Mouse (Mus musculus) gastrocnemius, postnatal 36 days (tissue): ENCODE data around the gene Fbxl13. TPM values are rescaled to one million over a fixed set of nuclear protein-coding genes. Genes with fewer than 3 reads are reported as not detected.
"Not testable (repeated sequence)": the region's sequence is repeated elsewhere in the genome, so short reads cannot be mapped to it uniquely, and the experiment has no call there.

Experiments
- DNase-seq, 2 experiments: peaks; one replicate each; pipeline ENCODE4 v3.0.0; 2022
- intact Hi-C: fragments of 180-260 bp; cut with DNase I; formaldehyde crosslinking; loops from one replicate; pipeline ENCODE4 v1.15.1; 2025
- total RNA-seq, 2 experiments: library from RNA; stranded (reverse); gene quantifications; 2 replicates each; pipeline ENCODE4 v1.2.3; 2021

Gene Fbxl13
- total RNA-seq, 2 experiments from 2014 or later: 0.12 TPM; not detected in 1

DNA sequence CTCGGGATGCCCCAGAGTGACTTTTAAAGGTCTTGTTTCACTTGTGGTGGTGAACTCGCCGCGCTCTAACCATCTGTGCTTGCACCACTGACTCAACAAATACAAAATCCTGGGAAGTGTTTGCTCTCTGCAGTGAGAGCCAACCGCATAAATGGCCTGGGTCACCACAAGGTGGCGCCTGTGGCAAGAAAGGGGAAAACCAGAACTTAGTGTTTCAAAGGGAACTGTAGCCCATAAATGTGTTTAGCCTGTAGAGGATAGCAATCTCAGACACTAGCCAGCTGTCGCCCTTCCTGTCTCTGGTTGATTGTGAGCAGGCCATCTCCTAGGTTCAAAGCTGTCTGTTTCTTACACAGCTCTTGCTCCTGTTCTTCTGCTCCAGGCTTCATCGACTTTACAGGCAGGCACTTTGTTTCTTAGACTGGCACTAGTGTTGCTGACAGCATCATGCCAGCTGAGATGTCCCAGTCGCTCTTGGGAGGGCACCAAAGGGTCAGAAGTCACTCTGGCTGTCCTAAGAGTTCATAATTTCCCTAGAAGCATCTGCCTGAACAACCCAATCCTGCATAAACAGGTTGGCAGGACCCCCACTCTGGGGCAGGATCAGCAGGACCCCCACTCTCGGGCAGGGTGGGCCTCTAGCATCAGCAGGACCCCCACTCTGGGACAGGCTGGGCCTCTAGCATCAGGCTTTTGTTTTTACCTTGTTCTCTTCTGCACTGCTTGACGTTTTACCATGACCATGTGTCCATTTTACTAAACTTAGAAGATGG, 13.4 kb upstream of the Fbxl13 start:
- peak; percentile 53 to 61 for DNase-seq
- intact Hi-C loops: loop anchor here (2.0 kb wide), 1 partner anchor 76 kb away; no protein-coding TSS in a partner anchor

DNA sequence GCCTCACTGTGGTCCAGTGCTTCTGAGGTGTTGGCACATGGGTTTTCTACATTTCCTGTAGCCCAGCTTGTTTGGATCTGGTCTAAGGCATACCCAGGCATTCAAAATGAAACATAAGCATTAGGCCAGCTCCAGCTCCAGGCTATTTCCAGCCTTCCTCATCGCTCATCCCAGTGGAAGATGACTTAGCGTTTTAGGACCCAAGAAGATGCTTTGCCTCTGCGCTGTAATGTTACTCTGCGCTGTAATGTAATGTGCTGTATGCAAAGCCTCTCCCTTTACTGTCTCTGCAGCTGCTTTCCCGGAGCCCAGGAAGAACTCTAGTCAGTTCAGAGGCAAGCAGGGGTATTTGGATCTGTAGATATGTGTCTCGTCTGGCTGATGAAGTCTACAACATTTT, 12.6 kb upstream of the Fbxl13 start:
- intact Hi-C loops: loop anchor here (2.0 kb wide), 1 partner anchor 77 kb away; no protein-coding TSS in a partner anchor
- DNase-seq: no peak

DNA sequence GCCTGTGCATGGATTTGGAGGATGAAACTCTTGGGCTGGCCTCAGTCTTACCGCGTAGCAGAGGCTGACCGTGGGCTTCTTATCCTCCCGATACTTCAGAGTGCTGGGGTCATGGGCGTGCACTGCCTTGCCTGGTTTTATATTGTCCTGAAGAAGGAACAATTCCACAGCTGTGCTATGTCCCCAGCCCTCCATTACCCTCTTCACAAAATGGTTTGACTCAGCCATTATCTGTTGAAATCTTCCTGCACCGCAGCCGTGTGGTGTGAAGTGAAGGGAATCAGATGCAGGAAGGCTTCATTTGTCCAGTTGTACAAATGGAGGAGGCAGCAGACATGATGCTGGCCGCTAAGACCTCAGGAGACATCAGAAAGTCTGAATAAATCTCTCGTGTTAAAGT, 11.5 kb upstream of the Fbxl13 start:
- intact Hi-C loops: no loop called here

DNA sequence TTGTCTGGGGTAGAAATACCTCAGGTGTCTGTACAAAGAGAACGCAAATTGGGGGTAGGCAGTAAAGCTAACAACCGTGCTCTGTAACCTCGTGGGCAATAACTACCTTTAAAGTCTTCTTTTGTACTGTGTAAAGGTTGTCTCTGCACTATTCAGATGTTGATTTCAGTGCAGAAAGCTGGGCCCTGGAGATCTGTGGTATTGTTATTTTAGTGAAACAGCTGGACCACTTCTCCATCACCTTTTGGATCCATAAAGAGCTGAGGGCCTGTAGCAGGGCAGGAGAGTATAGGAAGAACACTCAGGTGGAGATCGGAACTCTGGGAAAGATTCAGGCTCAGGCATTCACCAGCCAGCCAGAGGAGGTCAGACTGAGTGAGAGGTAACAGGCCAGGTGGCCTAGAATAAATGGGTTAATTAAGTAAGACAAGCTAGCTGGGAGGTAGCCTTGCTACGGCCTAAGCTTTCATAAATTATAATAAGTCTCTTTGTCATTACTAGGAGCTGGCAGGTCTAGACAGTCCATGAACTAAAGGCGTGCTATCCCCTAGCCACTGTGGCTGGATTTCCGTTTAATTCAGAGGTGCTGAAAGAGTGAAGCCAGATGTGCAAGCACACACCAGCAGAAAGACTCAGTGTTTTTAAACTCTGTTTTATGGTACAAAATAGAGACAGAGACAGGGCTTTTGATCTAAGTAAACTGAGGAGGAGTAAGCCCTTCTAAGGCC, 6.6 kb upstream of the Fbxl13 start:
- intact Hi-C loops: loop anchor here (5.0 kb wide), 1 partner anchor 45 kb away; no protein-coding TSS in a partner anchor
- DNase-seq: no peak

More for the DNA sequence above, 11.5 kb upstream of the Fbxl13 start:
- DNase-seq: no peak

DNA sequence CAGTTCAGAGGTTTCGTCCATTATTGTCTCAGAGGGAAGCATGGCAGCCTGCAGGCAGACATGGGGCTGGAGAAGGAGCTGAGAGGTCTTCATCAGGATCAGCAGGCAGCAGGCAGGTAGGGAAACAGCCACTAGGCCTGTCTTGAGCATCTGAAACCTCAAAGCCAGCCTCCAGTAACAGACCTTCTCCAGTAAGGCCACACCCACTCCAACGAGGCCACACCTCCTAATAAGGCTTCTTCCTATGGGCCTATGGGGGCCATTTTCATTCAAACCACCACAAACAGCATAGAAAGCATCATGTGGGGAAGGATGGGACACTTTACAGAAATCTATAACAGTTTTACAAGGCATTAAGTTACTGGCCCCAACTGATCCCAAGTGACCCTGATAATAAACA, 5.3 kb upstream of the Fbxl13 start:
- no peak for DNase-seq
- intact Hi-C loops: loop anchor here (5.0 kb wide), 1 partner anchor 47 kb away; no protein-coding TSS in a partner anchor

DNA sequence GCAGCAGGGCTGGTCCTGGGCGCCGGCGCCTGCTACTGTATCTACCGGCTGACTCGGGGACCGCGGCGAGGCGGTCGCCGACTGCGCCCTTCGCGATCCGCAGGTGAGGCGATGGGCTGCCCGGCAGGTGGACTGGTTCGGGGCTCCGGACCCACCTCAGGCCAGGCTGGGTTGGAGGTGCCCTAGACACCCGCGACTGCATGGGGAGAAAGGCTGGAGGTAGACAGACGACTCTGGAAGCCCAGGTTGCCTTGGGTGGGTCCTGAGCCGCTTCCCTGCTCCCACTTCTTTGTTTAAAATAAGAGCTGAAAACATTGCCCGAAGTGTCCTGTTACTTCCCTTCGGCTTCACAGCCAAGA, 678 bp upstream of the Fbxl13 start:
- DNase-seq: no peak
- intact Hi-C loops: no loop called here

DNA sequence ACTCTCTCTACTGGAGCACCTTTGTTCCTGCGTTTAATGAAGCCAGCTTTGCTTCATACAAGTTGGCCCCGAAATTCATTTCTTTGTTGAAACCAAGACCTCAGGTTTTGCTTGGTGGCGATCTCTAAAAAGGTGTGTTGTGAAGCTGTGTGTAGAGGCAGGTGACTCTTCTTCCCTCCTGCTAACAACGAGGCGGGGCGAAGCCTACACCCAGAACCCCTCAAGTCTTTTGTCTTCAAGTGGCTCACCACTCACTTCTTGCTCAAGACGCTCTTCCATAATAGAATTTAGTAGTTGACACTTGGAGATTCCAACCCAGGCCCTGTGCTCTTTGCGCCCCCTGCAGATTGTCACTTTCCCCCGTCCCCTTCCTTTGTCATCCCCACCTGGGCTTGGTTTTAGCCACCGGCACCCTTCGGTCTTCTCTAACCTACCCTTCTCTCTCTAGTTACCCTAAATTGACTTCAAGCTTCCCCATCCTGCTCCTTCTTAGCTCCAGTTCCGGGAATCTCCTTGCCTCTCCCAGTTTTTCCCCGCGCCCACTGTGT, 469 bp downstream of the Fbxl13 start:
- intact Hi-C loops: loop anchor here (5.0 kb wide), 1 partner anchor 383 kb away; no protein-coding TSS in a partner anchor
- no peak for DNase-seq

DNA sequence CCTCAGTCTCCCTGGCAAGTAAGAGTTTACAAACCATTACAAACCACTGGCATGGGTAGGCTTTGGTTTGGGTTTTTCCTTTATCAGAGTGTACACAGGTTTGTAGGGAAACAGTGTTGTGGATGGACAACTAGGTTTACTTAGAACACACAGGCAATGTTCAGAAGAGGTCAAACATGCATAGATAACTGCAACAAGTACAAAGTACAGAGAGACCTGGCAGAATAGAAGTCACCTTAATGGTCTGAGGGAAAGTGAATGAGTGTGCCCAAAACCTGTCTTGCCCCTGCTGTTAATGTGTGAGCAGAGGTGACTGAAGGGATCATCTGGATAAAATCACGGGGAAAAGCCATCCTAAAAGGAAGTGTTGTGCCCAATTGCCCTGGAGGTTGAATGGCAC, 1.8 kb downstream of the Fbxl13 start:
- intact Hi-C loops: loop anchor here (5.0 kb wide), 1 partner anchor 381 kb away; no protein-coding TSS in a partner anchor

DNA sequence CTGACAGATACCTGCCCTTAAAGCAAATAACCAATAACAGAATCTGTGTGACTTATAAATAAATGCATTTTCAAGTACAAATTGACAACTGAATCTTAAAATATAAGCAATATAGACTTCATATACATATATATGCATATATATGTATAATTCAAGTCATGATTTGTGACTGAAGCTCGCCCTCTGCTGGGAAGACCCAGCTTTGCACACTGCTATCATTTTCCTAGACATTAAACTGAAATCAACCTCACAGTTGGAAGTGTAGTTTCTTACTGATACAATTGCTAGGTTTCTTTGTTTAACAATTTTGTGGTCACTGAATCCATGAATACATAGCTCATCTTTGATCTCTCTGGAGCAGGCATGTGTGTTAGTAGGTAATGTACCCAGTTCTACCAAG, 4.5 kb downstream of the Fbxl13 start:
- DNase-seq: no peak
- intact Hi-C loops: loop anchor here (5.0 kb wide), 1 partner anchor 379 kb away; no protein-coding TSS in a partner anchor

More for the DNA sequence above, 1.8 kb downstream of the Fbxl13 start:
- no peak for DNase-seq

DNA sequence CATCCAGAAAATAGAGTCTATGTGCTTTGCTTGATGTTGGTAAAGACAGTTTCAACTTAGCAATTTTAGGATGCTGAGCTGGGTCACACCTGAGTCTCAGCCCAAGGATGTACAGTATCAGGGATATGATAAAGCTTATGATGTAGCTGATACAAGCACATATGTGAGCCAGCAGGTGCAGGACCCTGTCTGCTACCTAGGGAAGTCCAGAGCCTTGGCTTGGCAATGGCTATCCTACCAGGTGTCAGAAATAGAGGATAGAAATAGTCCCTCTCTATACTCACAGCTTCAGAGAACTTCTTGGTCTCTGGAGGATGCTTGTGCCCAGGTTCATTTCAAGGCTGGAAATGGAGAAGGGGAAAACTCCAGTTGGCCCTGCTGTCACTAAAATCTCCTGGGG, 19.5 kb downstream of the Fbxl13 start:
- intact Hi-C loops: no loop called here
- DNase-seq: no peak

DNA sequence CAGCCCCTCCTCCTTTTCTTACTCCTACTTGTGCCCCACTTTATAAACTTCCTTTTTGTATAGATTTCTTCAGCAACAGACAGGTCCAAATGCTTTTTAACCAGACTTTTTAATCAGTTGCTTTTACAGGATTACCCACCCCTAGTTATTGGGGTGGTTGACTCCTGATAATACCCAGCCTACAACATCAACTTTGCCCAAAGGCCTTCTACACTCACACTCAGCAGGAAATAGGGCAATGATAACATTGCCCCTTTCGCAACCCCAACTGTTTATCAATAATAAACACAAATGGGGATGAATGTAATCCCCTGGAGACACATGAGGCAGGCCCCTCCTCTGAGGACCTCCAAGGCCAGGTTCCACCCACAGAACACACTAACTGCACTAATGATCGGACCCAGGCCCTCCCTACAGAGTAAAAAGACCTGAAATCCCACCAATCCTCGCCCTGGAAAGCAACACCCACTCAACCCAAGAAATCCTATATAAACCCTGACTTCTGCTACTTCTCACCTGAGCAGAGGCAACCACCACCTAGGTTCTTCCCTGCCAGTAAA, 28.9 kb downstream of the Fbxl13 start:
- intact Hi-C loops: no loop called here
- no peak for DNase-seq

DNA sequence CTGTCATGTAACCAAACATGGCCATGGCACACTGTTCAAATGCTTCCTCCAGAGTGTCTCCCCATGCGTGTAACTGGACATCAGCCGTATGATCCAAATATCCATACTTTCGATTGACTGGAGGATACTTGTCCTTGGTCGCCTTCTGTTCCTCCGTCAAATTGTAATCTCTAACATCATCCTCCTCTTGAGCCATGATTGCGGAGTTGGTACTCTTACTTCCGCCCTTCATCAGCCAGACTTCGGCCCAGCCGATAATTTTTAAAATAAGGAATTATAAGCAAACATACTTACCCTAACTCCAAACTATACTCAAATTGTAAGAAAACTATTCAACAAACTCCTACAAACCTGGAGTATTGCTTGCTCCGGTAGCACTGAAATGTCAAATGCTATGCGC, 31.1 kb downstream of the Fbxl13 start:
- DNase-seq, intact Hi-C loops: not testable (repeated sequence)

DNA sequence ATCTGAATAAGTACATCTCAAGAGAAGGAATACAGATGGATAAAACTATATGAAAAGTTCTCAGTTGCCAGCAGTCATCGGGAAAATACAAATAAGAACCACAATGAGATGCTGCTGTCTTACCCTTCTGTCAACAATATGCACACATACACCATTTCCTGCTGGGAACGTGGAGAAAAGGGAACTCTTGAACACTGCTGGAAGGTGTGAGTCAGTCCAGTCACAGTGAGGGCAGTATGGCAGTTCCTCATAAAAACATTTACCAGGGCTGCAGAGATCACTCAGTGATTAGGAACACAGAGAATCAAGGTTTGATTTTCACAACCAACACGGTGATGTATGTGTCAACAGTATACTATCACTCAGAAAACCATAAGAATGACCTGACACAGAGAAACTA, 34.4 kb downstream of the Fbxl13 start:
- DNase-seq: no peak
- intact Hi-C loops: no loop called here

DNA sequence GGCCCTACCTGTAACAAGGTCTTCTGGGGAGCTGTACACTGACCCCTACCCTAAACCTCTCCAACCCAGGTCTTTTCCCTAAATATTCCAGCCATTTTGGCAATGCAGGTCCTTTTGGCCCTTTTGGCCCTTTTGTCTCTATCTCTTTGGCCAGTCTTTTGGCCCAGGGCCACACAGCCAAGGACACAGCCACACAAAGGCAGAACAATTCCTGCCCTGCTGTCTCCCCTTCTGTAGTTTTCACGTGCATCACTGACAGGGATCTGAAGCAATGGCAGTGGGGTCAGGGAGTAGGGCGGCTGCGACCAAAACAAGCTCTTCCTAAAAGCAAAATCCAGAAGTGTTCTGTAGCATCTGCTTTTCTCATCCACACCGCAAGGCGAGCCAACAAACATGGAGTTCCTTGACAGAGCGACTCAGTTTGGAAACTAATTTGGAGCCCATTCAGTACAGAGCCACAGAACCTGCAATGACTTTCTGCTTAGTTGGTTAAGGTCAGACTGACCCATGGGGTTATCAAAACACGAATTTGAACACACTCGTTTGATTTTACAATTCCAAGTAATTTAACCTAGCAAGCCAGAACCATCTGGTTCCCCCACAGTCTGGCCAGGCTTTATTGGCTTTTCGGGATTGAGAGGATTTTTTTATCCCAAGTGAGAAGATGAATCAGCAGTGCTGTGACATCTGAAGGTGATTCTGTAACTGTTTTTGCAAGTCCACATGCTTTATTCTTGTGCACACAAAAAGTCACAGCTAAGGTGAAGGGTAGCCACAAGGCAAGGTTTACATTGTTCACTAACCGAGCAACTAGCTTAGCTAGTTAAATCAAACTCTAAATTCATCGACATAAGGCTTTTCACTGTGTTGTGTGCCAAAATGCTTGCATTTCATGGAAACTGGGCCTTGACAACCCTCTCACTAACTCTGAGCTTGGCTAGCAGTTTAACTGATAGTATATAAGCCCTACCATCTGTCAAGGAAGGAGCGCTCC, 36.8 kb downstream of the Fbxl13 start:
- peak; percentile 17 to 40 for DNase-seq
- intact Hi-C loops: no loop called here

DNA sequence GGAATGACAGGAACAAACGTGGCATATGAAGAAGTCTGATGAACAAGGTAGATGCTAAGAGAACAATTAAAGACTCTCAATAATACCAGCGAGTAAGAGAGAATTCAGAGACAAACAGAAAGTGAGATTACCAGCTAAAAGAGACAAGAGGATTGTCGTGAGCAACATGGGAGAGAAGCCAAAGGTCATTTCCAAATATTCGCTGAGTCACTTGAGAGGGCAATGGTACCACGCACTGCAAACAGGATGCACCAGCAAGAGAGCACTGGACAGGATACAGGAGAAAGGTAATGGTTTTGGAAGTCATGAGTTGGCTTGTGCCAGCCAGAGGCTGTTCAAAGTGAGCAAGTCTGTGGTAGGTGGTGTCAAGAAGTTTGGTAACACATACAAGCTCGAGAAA, 39.5 kb downstream of the Fbxl13 start:
- DNase-seq: no peak
- intact Hi-C loops: no loop called here

DNA sequence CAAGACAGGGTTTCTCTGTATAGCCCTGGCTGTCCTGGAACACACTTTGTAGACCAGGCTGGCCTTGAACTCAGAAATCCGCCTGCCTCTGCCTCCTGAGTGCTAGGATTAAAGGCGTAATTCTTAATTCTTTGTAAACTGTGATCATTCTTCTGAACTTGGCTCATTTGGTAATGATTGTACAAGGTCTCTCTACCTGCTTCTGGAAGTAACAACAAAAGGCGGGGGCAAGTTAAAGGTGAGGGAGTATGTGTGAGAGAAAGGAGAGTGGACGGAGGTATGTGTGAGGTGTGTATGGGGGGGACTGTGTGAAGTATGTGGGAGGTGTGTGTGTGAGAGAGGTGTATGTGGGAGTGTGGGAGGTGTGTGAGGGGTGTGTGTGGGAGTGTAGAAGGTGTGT, 45.5 kb downstream of the Fbxl13 start:
- intact Hi-C loops: no loop called here
- no peak for DNase-seq

DNA sequence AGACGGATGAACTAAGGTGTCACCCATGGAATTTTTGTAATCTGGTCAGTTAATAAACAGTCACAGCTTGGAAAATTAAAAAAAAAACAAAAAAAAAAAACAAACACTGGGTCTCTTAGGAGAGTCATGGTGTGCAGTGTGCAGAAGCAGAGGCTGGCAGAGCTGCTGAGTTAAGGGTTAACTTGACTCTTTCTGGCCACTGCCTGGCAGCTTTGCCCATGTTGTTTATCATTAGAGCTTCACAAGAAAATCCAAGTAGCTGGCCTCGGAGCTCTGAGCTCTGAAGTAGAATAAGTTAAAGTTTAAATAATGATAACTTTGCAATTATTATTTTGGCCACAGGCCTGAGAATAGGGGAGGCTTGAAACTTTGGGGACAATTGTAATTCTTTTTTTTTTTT, 45.9 kb downstream of the Fbxl13 start:
- DNase-seq, intact Hi-C loops: not testable (repeated sequence)

DNA sequence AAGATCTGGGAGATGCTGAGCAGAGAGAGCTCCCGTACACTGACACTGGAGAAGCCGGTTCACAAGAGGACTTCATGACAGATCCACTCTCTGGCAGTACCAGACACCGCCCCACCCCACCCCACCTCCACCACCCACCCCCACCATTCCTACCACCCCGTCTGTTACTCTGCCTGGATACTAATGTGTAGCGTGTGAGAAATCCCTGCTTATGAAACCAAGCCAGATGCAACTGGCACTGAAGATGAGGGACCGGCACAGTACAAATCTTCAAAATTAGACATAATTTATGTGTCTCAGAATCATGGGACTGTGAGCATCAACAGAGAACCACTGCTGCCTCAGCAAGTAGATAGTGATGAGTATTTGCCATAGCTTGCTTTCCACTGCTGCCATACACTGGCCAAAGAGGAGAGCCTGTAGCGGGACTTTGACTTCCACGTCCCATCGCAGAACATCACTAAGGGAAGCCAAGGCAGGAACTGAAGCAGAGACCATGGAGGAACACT, 52.2 kb downstream of the Fbxl13 start:
- no peak for DNase-seq
- intact Hi-C loops: no loop called here

DNA sequence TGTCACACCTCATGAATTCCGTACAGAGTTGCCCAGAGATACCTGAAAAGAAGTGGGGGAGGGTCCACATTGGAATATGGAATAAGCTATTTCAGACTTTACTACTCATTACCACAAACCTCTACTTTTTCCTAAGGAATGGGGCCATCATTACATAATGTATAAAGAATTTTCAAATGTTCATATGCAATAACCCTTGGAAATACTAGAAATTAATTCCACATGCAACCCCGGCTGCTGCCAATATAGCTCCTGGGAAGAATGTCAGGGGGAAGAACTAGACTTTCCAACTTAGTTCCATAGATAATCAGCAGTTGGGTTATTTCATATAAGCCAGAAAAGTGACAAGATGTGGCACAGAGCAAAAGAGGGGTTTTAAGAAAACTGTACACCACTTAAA, 53.3 kb downstream of the Fbxl13 start:
- DNase-seq: no peak
- intact Hi-C loops: no loop called here

DNA sequence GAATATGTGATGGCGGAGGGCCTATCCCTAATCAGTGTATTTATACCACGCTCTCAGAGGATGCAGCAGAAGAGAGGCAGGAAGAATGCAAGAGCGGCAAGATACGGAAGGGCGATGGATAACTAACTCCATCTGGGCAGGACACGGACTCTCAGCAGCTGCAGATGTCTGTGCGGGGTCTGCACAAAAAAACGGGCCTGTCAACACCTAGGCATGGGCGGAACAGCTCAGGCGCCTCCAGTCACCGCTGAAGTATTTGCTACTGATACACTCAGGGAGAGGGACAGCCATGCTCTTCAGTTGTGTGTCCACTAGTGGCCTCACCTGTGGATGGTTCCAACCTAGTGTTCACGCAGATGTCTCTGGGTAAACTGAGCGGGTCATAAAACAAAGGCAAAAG, 57.2 kb downstream of the Fbxl13 start:
- DNase-seq: no peak
- intact Hi-C loops: no loop called here
